Mouse (Mus musculus) midbrain, embryonic 13.5 days (tissue): ENCODE measurements around the gene St6galnac3. TPM values are rescaled to one million over a fixed set of nuclear protein-coding genes. Genes with fewer than 3 reads are reported as not detected.
A peak's percentile ranks its signal among the peaks of the same experiment; 100 is the strongest.

Experiments
- ATAC-seq: fragments of 200-750 bp; cut with Nextera tagmentation; 2 replicates; pipeline ENCODE4 v1.8.0; 2017; ENCODE audit warnings: mild to moderate bottlenecking, moderate TSS enrichment, moderate library complexity
- H3K27ac ChIP-seq: fragments of 300-500 bp; sonication (generic); 2 replicates; pipeline ENCODE4 v1.5.1; 2015; ENCODE audit warnings: inconsistent platforms, mild to moderate bottlenecking, moderate library complexity
- H3K27me3 ChIP-seq: fragments of 300-500 bp; sonication (generic); 2 replicates; pipeline ENCODE4 v1.6.1; 2015; ENCODE audit warnings: mild to moderate bottlenecking, inconsistent platforms
- H3K36me3 ChIP-seq: fragments of 300-500 bp; sonication (generic); 2 replicates; pipeline ENCODE4 v1.6.1; 2015; ENCODE audit warnings: mild to moderate bottlenecking, inconsistent platforms
- H3K4me1 ChIP-seq: fragments of 300-500 bp; sonication (generic); replicated peaks from 2 replicates; pipeline ENCODE4 v1.6.1; 2015; ENCODE audit warnings: inconsistent platforms
- H3K4me2 ChIP-seq: fragments of 300-500 bp; sonication (generic); replicated peaks from 2 replicates; pipeline ENCODE4 v1.6.1; 2015; ENCODE audit warnings: moderate library complexity, mild to moderate bottlenecking, inconsistent platforms
- H3K4me3 ChIP-seq: fragments of 300-500 bp; sonication (generic); replicated peaks from 2 replicates; pipeline ENCODE4 v1.5.1; 2015; ENCODE audit warnings: mild to moderate bottlenecking, inconsistent platforms
- H3K9ac ChIP-seq: fragments of 300-500 bp; sonication (generic); replicated peaks from 2 replicates; pipeline ENCODE4 v1.6.1; 2015; ENCODE audit warnings: mild to moderate bottlenecking, inconsistent platforms
- H3K9me3 ChIP-seq: fragments of 300-500 bp; sonication (generic); 2 replicates; pipeline ENCODE4 v1.6.1; 2016; ENCODE audit warnings: mild to moderate bottlenecking, inconsistent platforms
- WGBS: fragments of 180-500 bp; shearing (Covaris S2); methylation state at CpG from one replicate; pipeline ENCODE4 v1.1.7; 2015; 5-methylcytosine and 5-hydroxymethylcytosine counted together
- polyA plus RNA-seq: library from polyadenylated mRNA; unstranded; fragments of >200 nt; fragmentation: Nextera tagmentation; extraction: Ambion mirVana; gene quantifications from 2 replicates; pipeline ENCODE4 v1.2.1, GENCODE M21; 2015

St6galnac3 gene
- polyA plus RNA-seq, 1 experiment from 2014 or later: 26.7 TPM

DNA sequence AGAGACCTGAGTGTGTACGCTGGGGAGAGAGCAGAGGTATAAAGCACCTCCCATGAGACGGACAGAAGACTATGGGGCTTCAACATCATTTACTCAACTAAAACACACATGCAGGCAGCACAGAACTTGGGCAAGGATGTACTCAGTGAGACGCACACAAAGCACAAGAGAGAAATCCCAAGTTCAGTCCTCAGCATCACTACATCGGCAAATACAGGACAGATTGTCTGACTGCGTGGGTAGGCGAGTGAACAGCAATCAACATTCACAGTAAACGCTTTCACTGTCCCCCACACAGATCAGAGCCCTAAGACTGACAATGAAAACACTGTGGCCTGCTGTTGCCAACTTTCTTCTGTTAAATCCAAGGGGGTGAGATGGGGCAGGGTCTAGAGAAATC is 422.6 kb downstream of the St6galnac3 start:
- H3K9me3 ChIP-seq: no peaks in the 10 kb centered on the region
- H3K36me3 ChIP-seq: no peaks in the 10 kb centered on the region
- 91% methylated on average over 7 of the region's 7 CpGs for WGBS
- H3K27me3 ChIP-seq: no peaks in the 10 kb centered on the region
- H3K27ac ChIP-seq: no peak overlapping the region
- ATAC-seq: no peak
- no peak overlapping the region for H3K4me3 ChIP-seq
- peaks cover 13% of the 10 kb centered on the region for H3K4me1 ChIP-seq
- H3K9ac ChIP-seq: no peak overlapping the region
- H3K4me2 ChIP-seq: no peak overlapping the region

GRCm38 (mm10) chr3:153296375-153297068 is 428.5 kb downstream of the St6galnac3 start:
- H3K9ac ChIP-seq: no peak overlapping the region
- no peak overlapping the region for H3K27ac ChIP-seq
- no peak overlapping the region for H3K4me2 ChIP-seq
- no peak for ATAC-seq
- H3K27me3 ChIP-seq: no peaks in the 10 kb centered on the region
- H3K4me3 ChIP-seq: no peak overlapping the region
- 74% methylated on average over 22 of the region's 22 CpGs for WGBS
- 0 out of 2 replicates have a peak, but pooled peaks cover 3% of the 10 kb centered on the region for H3K4me1 ChIP-seq
- no peaks in the 10 kb centered on the region for H3K9me3 ChIP-seq
- H3K36me3 ChIP-seq: no peaks in the 10 kb centered on the region

- WGBS: 98% methylated on average over 5 of the region's 5 CpGs
- Histone ChIP-seq H3K4me3 (no peak overlapping the region), H3K9ac (no peak overlapping the region), H3K9me3 (no peaks in the 10 kb centered on the region), H3K4me2 (no peak overlapping the region), H3K27me3 (no peaks in the 10 kb centered on the region), H3K36me3 (no peaks in the 10 kb centered on the region), H3K27ac (no peak overlapping the region), H3K4me1 (0 out of 2 replicates have a peak, but pooled peaks cover 3% of the 10 kb centered on the region)
- no peak for ATAC-seq
Measured at GRCm38 (mm10) chr3:153292853-153293252, 432.1 kb downstream of the St6galnac3 start.

- no peak overlapping the region for H3K27ac ChIP-seq
- no peak overlapping the region for H3K4me3 ChIP-seq
Measured at GRCm38 (mm10) chr3:153292363-153292762, 432.6 kb downstream of the St6galnac3 start.

DNA sequence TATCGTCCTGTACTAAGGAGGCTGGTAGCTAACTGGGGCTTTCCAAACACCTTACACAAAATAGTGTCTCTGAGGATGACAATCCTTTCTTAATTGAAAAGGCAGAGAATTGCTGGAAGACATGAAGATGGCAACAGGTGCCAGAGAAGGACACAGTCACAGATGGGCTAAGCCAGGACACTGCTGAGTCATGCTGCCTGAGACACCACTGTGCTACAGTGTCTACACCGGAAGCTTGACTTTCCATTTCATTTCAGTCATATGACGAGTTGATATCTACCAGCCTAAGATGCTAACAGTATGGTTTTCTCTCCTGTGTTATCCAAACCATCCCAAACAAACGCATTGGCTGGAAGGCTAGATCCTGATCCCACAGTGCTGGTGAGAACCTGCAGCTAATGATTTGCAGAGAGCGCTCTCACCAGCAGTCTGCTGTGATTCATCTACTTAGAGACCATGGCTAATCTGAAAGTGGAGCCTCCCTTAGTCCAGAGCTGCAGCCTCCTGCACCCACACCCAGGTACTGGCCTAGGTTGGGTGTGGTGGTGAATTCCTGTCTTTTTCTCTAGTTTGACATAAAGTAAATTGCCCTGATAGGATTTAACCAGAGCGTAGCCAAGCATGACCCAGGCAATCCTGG is 433.4 kb downstream of the St6galnac3 start:
- Histone ChIP-seq H3K4me3 (no peak overlapping the region), H3K9ac (no peak overlapping the region), H3K36me3 (no peaks in the 10 kb centered on the region), H3K27me3 (no peaks in the 10 kb centered on the region), H3K27ac (no peak overlapping the region), H3K4me2 (no peak overlapping the region), H3K4me1 (0 out of 2 replicates have a peak, but pooled peaks cover 3% of the 10 kb centered on the region), H3K9me3 (no peaks in the 10 kb centered on the region)
- ATAC-seq: no peak
- WGBS: 77% methylated on average over 6 of the region's 6 CpGs

More at GRCm38 (mm10) chr3:153292363-153292762, 432.6 kb downstream of the St6galnac3 start:
- WGBS: 75% methylated on average over 9 of the region's 9 CpGs
- Histone ChIP-seq H3K9me3 (no peaks in the 10 kb centered on the region), H3K4me1 (0 out of 2 replicates have a peak, but pooled peaks cover 3% of the 10 kb centered on the region), H3K36me3 (no peaks in the 10 kb centered on the region), H3K9ac (no peak overlapping the region), H3K4me2 (no peak overlapping the region), H3K27me3 (no peaks in the 10 kb centered on the region)
- ATAC-seq: no peak

DNA sequence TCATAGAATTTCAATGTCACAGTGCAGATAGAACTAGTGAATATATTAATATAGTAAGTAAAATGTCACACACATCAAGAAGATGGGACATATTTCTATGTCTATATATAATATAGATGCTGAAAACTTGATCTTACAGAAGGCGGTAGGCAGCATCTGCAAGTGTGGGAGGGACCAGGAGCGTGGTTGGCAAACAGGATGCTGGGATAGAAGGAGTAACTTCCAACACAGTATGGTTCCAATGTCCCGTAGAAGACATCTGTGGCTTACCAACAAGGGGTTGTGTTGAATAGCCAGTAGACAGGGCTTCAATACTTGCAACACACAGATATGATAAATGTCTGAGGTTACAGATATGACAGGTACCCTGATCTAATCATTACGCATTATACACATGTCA is 435.0 kb downstream of the St6galnac3 start:
- Histone ChIP-seq H3K27ac (no peak overlapping the region), H3K36me3 (no peaks in the 10 kb centered on the region), H3K4me3 (no peak overlapping the region), H3K9ac (no peak overlapping the region), H3K27me3 (no peaks in the 10 kb centered on the region), H3K4me1 (no peaks in the 10 kb centered on the region; the same call in 1 of the 2 replicates), H3K9me3 (no peaks in the 10 kb centered on the region), H3K4me2 (no peak overlapping the region)
- no peak for ATAC-seq
- 98% methylated on average over 4 of the region's 4 CpGs for WGBS

DNA sequence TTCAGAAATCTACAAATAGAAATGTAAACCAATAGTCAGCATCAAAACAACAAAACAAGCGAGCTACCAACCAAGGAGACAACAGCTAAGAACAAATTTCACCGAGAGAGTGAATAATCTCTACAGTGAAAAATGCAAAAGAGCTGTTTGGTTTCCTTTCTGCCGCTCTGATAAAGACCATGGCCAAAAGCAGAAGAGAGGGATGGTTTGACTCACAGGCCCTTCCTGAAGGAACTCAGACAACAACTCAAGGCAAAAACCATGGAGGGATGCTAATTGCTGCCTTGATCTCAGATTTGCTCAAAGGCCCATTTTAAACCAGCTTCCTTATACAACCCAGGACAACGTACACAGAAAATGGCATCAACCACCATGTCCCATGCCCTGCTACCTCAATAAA is 437.4 kb downstream of the St6galnac3 start:
- Histone ChIP-seq H3K9ac (no peak overlapping the region), H3K27ac (no peak overlapping the region), H3K4me1 (peaks cover 10% of the 10 kb centered on the region), H3K27me3 (no peaks in the 10 kb centered on the region), H3K9me3 (no peaks in the 10 kb centered on the region), H3K4me3 (no peak overlapping the region), H3K4me2 (no peak overlapping the region), H3K36me3 (no peaks in the 10 kb centered on the region)
- ATAC-seq: no peak
- WGBS: 95% methylated on average over 4 of the region's 4 CpGs

GRCm38 (mm10) chr3:153287081-153287480 is 437.9 kb downstream of the St6galnac3 start:
- WGBS: 62% methylated on average over 6 of the region's 6 CpGs
- no peak for ATAC-seq
- no peak overlapping the region for H3K27ac ChIP-seq
- H3K4me2 ChIP-seq: no peak overlapping the region
- no peaks in the 10 kb centered on the region for H3K36me3 ChIP-seq
- H3K9ac ChIP-seq: no peak overlapping the region
- H3K4me3 ChIP-seq: no peak overlapping the region
- no peaks in the 10 kb centered on the region for H3K9me3 ChIP-seq
- no peaks in the 10 kb centered on the region for H3K27me3 ChIP-seq
- peaks cover 14% of the 10 kb centered on the region for H3K4me1 ChIP-seq

DNA sequence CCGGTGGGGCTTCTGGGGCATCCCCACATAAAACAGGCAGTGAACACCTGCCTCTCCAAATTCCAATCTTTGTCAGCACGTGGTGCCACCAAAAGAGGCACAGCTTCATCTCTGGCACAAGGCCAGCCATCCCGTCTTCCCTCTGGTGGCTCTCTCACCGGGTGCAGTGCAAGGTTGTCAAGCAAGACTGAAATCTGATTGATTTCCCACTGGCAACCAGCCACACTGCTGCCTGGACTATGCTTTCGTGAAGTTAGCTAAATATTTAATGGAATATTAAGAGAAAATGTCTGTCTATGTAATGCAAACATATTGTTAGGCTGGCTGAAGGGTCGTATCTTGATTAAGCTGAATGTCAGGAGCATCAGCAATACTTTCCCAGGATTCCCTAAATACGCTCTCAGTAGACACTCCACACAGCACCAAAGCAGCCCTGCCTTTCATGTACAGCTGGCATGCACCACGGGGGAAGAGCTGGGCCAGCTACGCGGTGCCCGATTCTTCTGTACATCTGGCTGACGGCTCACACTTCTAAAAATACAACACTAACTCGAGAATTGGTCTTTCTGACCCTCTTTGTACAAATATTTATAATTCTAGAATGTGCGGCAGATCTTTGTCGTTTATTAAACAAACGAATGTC is 442.7 kb downstream of the St6galnac3 start:
- no peaks in the 10 kb centered on the region for H3K9me3 ChIP-seq
- no peaks in the 10 kb centered on the region for H3K36me3 ChIP-seq
- peak overlapping the region; percentile 60; the same call in 1 of the 2 replicates for H3K27ac ChIP-seq
- no peak overlapping the region for H3K4me3 ChIP-seq
- H3K27me3 ChIP-seq: peaks cover 11% of the 10 kb centered on the region
- WGBS: 65% methylated on average over 16 of the region's 16 CpGs
- no peak overlapping the region for H3K4me2 ChIP-seq
- ATAC-seq: peak; percentile 27; the same call in 1 of the 2 replicates
- peaks cover 37% of the 10 kb centered on the region for H3K4me1 ChIP-seq
- H3K9ac ChIP-seq: no peak overlapping the region

DNA sequence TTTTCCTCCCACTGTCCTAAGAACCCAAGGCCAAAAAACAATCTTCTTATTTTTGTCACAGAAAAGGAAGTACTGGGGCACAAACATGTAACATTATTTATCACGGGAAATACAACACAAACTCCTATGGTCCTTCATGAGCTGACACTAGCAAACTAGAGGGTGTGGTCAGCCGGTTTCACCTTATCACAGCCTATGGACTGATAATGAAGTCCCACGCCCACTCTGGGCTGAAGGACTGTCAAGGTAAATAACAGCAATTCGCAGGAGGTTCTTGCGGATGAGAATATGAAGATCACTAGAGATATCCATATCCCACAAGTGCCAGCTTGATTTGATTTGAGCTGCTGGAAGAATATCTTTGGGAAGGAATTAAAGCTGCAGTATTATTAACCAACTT is 446.7 kb downstream of the St6galnac3 start:
- Histone ChIP-seq H3K9me3 (peaks cover 12% of the 10 kb centered on the region), H3K27ac (no peak overlapping the region), H3K27me3 (peaks cover 11% of the 10 kb centered on the region), H3K9ac (no peak overlapping the region), H3K4me3 (no peak overlapping the region), H3K36me3 (0 out of 2 replicates have a peak, but pooled peaks cover 4% of the 10 kb centered on the region), H3K4me2 (no peak overlapping the region), H3K4me1 (peaks cover 48% of the 10 kb centered on the region)
- 79% methylated on average over 5 of the region's 5 CpGs for WGBS
- ATAC-seq: no peak

DNA sequence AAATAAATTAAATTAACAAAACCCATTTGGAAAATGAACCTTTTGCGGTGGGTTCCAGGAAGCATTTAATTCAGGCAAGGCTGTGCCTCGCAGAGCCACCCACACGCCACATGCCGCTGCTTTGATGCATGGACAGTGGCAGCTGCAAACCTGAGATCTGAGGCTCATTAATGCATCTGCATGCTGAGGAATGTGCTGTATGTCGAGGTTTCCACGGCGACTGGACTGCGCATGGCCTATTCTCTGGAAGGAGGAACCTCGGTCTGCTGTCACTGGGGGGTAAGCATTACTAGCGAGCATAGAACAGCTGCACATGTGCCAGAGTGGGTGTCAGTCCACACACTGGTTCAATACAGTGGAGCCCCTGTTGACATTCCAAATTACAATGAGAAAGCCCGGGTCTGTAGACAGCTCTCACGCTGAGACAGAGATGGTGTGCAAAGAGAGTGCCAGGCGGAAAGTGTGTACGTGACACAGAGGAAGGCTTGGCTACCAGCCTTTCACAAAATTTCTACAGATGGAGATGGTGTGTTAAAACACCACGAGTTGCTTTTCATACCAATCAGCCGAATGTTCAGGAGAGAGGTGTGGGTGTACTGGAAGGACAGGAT is 447.5 kb downstream of the St6galnac3 start:
- peak; percentile 92 for ATAC-seq
- H3K9me3 ChIP-seq: peaks cover 16% of the 10 kb centered on the region
- H3K4me3 ChIP-seq: peak overlapping the region; percentile 3; the same call in 1 of the 2 replicates
- 5% methylated on average over 16 of the region's 16 CpGs for WGBS
- H3K36me3 ChIP-seq: 0 out of 2 replicates have a peak, but pooled peaks cover 5% of the 10 kb centered on the region
- peaks cover 11% of the 10 kb centered on the region for H3K27me3 ChIP-seq
- peak overlapping the region; percentile 79 for H3K27ac ChIP-seq
- peaks cover 43% of the 10 kb centered on the region for H3K4me1 ChIP-seq
- peak overlapping the region; percentile 40 for H3K4me2 ChIP-seq
- no peak overlapping the region for H3K9ac ChIP-seq
